Mouse (Mus musculus) forebrain, embryonic 16.5 days (tissue): Measurements from ENCODE around the gene Pgap3. TPM values are rescaled to one million over a fixed set of nuclear protein-coding genes. Genes with fewer than 3 reads are reported as not detected.

Experiments
- ATAC-seq: fragments of 200-750 bp; cut with Nextera tagmentation; 2 replicates; pipeline ENCODE4 v1.8.0; 2017; ENCODE audit warnings: mild to moderate bottlenecking, moderate library complexity
- H3K27ac ChIP-seq: fragments of 300-500 bp; sonication (generic); 2 replicates; pipeline ENCODE4 v1.5.1; 2014; ENCODE audit warnings: low read length, control low read depth
- H3K27me3 ChIP-seq: fragments of 300-500 bp; sonication (generic); replicated peaks from 2 replicates; pipeline ENCODE4 v1.6.1; 2014; ENCODE audit warnings: low read length; ENCODE audit not compliant: control insufficient read depth, insufficient read depth
- H3K36me3 ChIP-seq: fragments of 300-500 bp; sonication (generic); 2 replicates; pipeline ENCODE4 v1.6.1; 2014; ENCODE audit not compliant: control insufficient read depth, insufficient read depth
- H3K4me1 ChIP-seq: fragments of 300-500 bp; sonication (generic); replicated peaks from 2 replicates; pipeline ENCODE4 v1.6.1; 2014; ENCODE audit warnings: low read length; ENCODE audit not compliant: control insufficient read depth, insufficient read depth
- H3K4me2 ChIP-seq: fragments of 300-500 bp; sonication (generic); 2 replicates; pipeline ENCODE4 v1.6.1; 2014; ENCODE audit warnings: mild to moderate bottlenecking, low read length, control low read depth
- H3K4me3 ChIP-seq: fragments of 300-500 bp; sonication (generic); replicated peaks from 2 replicates; pipeline ENCODE4 v1.5.1; 2014; ENCODE audit warnings: mild to moderate bottlenecking, low read length, control low read depth
- H3K9ac ChIP-seq: fragments of 300-500 bp; sonication (generic); replicated peaks from 2 replicates; pipeline ENCODE4 v1.6.1; 2014; ENCODE audit warnings: low read depth, low read length, control low read depth
- H3K9me3 ChIP-seq: fragments of 300-500 bp; sonication (generic); 2 replicates; pipeline ENCODE4 v1.6.1; 2016; ENCODE audit warnings: low read length; ENCODE audit not compliant: control insufficient read depth
- WGBS: fragments of 180-500 bp; shearing (Covaris S2); extraction: QIAGEN DNeasy Blood & Tissue Kit; methylation state at CpG from one replicate; pipeline ENCODE4 v1.1.7; 2014; 5-methylcytosine and 5-hydroxymethylcytosine counted together
- polyA plus RNA-seq: library from polyadenylated mRNA; unstranded; fragments of >200 nt; fragmentation: Nextera tagmentation; extraction: Ambion mirVana; gene quantifications from 2 replicates; pipeline ENCODE4 v1.2.1, GENCODE M21; 2015

Pgap3 gene
- polyA plus RNA-seq, 1 experiment from 2014 or later, result 9.4 TPM

DNA sequence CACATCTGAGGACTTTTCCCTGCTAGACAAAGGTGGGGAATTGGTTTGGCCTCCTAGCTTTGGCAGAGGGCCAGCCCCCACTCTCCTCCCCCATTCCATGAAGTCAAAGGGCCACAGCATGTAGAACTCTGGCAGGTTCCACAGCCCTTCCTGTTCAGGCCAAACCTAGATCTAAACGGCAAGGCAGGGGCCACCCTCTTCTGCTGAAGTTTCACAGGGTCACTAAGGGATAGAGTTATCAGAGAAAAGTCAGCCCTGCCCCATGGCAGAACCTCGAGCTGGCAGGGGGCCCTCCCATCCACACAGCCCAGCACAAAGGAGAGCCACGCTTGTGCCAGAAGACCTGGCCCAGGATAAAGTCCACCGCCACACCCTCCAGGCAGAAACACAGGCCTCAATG, 5.2 kb downstream of the Pgap3 start:
- no peak overlapping the region for H3K4me3 ChIP-seq
- H3K9ac ChIP-seq, result no peak overlapping the region
- WGBS, result 38% methylated on average over 4 of the region's 4 CpGs
- no peak for ATAC-seq
- H3K36me3 ChIP-seq, result no peaks in the 10 kb centered on the region
- peaks cover 16% of the 10 kb centered on the region for H3K4me1 ChIP-seq
- no peak overlapping the region for H3K27ac ChIP-seq
- peaks cover 3% of the 10 kb centered on the region for H3K27me3 ChIP-seq
- H3K4me2 ChIP-seq, result no peak overlapping the region
- no peaks in the 10 kb centered on the region for H3K9me3 ChIP-seq

DNA sequence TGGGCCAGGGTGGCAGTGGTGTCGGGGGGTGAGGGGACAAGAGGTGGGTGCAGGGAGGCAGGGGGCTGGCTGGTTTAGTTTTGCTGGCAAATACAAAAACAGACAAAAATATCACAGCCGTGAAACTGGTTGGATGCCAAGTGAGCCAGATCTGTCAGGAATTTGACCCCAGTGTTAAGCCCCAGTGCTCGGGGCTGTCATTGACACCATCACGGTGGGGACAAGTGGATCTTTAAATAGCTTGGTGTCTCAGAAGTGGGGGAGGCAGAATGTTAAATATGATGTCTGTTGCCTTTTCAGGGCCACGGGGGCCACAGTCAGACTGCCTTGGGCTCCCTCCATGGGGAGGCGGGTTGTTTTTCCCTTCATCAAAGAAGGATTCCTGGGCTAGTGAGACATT, 6.0 kb downstream of the Pgap3 start:
- peaks cover 3% of the 10 kb centered on the region for H3K27me3 ChIP-seq
- H3K9ac ChIP-seq, result no peak overlapping the region
- H3K4me2 ChIP-seq, result no peak overlapping the region
- whole genome bisulfite sequencing, result 51% methylated on average over 6 of the region's 6 CpGs
- ATAC-seq, result no peak
- no peak overlapping the region for H3K27ac ChIP-seq
- peaks cover 13% of the 10 kb centered on the region for H3K4me1 ChIP-seq
- no peak overlapping the region for H3K4me3 ChIP-seq
- H3K36me3 ChIP-seq, result no peaks in the 10 kb centered on the region
- no peaks in the 10 kb centered on the region for H3K9me3 ChIP-seq

DNA sequence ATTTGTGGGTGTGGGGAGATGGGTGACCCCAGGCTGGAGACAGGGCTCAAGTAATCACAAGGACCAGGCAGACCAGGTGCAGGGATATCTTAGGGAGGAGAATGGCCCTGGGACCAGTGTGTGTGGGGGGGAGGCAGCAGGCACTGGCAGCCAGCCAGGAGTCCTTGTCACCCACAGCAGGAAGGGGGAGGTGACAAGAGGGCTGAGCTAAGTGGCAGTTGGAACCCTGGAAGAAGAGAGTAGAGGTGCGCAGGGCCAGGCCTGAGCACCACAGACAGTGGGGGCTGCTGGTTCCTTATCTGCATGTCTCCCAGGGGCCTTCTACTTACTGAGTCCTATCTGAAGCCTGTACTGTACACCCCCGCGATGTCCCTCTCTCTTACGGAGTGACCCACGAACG, 7.0 kb downstream of the Pgap3 start:
- Histone ChIP-seq H3K27me3 (peaks cover 3% of the 10 kb centered on the region), H3K4me3 (no peak overlapping the region), H3K27ac (no peak overlapping the region), H3K9me3 (no peaks in the 10 kb centered on the region), H3K9ac (no peak overlapping the region), H3K4me2 (no peak overlapping the region), H3K36me3 (no peaks in the 10 kb centered on the region), H3K4me1 (peaks cover 13% of the 10 kb centered on the region)
- 71% methylated on average over 6 of the region's 6 CpGs for WGBS
- ATAC-seq, result 0 out of 2 replicates have a peak, but pooled peaks have one; percentile 16

DNA sequence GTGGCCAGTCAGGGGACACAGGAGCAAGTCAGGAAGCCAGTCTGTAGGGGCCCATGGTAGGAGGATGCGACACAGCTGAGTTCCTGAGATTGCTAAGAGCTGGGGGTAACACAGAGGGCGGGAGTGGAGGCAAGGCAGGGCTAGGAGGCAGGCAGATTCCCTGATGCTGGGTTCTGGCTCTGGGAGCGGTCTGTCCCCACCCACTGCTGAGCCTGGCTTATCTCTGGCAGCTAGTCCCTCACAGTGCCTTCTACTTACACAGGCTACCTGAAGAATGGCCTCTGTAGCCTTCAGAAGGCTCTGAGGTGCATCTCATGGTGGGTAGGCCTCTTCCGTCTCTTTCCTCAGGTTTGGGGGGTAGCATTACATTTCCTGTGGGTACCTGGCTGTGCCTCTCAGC, 7.6 kb downstream of the Pgap3 start:
- Histone ChIP-seq H3K4me2 (no peak overlapping the region), H3K27ac (no peak overlapping the region), H3K4me1 (peaks cover 13% of the 10 kb centered on the region), H3K27me3 (peaks cover 3% of the 10 kb centered on the region), H3K9me3 (no peaks in the 10 kb centered on the region), H3K36me3 (no peaks in the 10 kb centered on the region), H3K4me3 (no peak overlapping the region), H3K9ac (no peak overlapping the region)
- 56% methylated on average over 4 of the region's 4 CpGs for WGBS
- no peak for ATAC-seq

DNA sequence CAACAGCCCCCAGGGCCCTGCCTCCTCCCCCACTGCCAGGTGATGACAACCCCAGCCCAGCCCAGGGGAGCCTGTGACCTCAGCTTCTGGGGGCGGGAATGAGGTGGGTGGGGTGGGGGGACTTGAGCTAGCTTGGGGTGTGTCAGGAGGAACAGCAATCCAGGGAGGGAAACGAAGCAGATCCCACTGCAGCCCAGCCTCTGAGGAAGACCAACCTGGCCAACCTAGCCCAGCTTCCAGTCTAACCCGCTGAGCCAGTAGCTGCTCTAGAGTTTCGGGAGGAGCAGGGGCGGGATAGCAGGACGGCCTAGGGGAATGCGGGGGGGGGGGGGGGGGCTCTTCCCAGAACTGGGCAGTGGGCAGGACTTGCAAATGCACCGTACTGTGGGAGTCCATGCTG, 8.3 kb downstream of the Pgap3 start:
- Histone ChIP-seq H3K9ac (no peak overlapping the region), H3K27ac (no peak overlapping the region), H3K4me1 (peaks cover 13% of the 10 kb centered on the region), H3K9me3 (no peaks in the 10 kb centered on the region), H3K4me3 (no peak overlapping the region), H3K27me3 (peaks cover 5% of the 10 kb centered on the region), H3K4me2 (no peak overlapping the region), H3K36me3 (no peaks in the 10 kb centered on the region)
- WGBS, result 20% methylated on average over 4 of the region's 8 CpGs
- ATAC-seq, result no peak

DNA sequence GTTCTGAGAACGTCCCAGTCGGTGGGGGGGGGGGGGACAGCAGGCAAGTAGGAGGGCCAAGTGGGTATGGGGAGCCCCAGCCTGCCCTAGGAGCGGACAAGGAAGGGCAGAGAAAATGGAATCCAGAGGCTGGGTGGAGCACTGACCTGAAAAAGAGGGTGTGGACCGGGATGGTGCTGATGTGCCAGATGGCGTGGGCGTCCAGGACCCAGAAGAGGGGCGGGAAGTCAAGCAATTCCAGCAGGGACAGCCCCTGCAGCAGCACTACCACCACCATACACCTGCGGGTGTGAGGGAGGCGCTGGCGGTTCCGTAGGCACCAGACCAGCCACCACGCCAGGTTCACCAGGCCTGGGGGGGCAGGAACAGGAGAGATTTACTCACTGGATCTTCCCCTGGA, 10.1 kb downstream of the Pgap3 start:
- Histone ChIP-seq H3K4me3 (no peak overlapping the region), H3K27ac (no peak overlapping the region), H3K9me3 (no peaks in the 10 kb centered on the region), H3K4me2 (no peak overlapping the region), H3K9ac (no peak overlapping the region), H3K27me3 (peaks cover 9% of the 10 kb centered on the region), H3K4me1 (peaks cover 13% of the 10 kb centered on the region), H3K36me3 (no peaks in the 10 kb centered on the region)
- ATAC-seq, result no peak
- 73% methylated on average over 12 of the region's 12 CpGs for WGBS

DNA sequence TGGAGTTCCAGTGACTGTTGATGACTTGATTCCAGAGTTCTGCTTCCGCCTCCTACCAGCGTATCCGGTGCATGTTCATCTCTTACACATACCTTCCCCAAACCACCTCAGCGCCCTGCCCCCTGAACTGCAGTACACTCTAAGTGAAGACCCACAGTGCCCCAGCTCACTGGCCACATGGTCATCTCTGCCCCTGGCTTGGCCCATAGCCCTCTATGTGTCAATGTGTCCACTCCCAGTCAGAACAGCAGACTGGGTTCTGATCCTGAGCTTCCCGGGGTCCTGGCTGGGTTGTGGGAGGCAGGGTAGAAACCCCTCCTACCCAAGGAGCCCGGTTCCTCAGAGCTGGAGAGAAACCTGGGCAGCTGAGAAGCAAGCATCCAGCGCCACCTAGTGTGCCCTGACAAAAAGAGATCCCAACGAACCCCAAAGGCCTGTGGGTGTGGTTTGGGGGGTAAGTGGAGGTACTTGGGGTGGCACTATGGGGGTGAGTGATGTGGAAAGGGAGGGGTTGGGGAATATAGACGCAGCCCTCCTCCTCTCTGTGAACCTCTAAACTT, 11.0 kb downstream of the Pgap3 start:
- WGBS, result 23% methylated on average over 9 of the region's 9 CpGs
- H3K27ac ChIP-seq, result no peak overlapping the region
- H3K9me3 ChIP-seq, result no peaks in the 10 kb centered on the region
- H3K4me2 ChIP-seq, result no peak overlapping the region
- H3K27me3 ChIP-seq, result peaks cover 9% of the 10 kb centered on the region
- no peaks in the 10 kb centered on the region for H3K36me3 ChIP-seq
- peaks cover 10% of the 10 kb centered on the region for H3K4me1 ChIP-seq
- H3K4me3 ChIP-seq, result no peak overlapping the region
- H3K9ac ChIP-seq, result no peak overlapping the region
- ATAC-seq, result peak; percentile 26; the same call in 1 of the 2 replicates

DNA sequence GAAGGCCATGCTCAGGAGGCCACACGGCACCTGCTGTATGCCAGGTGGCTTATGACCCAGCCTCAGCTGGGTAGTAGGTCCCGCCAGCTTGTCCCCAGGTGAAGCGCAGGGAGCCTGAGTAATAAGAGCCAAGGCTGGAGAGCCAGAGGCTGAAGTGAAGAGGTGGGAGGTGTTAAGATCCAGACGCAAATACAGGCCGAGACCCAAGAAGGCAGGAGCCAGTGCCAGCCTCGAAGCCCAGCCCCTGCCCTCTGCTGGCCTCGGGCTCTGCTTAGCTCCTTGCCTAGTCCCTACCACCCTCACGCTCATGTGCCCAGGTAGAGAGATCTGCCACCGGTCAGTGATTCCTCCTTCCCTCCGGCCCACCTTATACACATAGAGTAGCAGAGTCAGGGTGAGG, 12.0 kb downstream of the Pgap3 start:
- Histone ChIP-seq H3K9ac (no peak overlapping the region), H3K4me2 (no peak overlapping the region), H3K9me3 (no peaks in the 10 kb centered on the region), H3K4me3 (no peak overlapping the region), H3K36me3 (no peaks in the 10 kb centered on the region), H3K27ac (no peak overlapping the region), H3K27me3 (peaks cover 9% of the 10 kb centered on the region), H3K4me1 (peaks cover under 1% of the 10 kb centered on the region)
- 75% methylated on average over 10 of the region's 10 CpGs for WGBS
- ATAC-seq, result no peak

DNA sequence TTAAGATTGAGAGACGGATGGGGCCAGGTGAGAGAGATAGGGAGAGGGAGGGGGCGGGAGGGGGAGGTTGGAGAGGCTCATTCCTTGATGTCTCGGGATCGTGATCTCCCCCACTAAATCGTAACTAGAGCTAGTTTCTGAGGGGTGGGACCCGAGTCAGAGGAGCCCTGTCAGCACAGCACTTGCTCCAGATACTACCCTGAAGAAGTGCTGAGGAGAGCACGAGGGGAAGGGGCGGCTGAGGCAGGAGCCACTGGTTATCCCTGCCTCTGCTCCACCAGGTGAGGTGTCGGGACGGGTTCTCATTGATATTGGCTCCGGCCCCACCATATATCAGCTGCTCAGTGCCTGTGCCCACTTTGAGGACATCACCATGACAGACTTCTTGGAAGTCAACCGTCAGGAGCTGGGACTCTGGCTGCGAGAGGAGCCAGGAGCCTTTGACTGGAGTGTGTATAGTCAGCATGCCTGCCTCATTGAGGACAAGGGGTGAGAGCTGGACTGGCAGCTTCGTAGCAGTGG, 13.2 kb downstream of the Pgap3 start:
- Histone ChIP-seq H3K4me1 (no peaks in the 10 kb centered on the region), H3K27ac (no peak overlapping the region), H3K4me3 (no peak overlapping the region), H3K36me3 (no peaks in the 10 kb centered on the region), H3K9ac (no peak overlapping the region), H3K27me3 (peaks cover 9% of the 10 kb centered on the region), H3K9me3 (no peaks in the 10 kb centered on the region), H3K4me2 (no peak overlapping the region)
- WGBS, result 60% methylated on average over 14 of the region's 14 CpGs
- no peak for ATAC-seq

DNA sequence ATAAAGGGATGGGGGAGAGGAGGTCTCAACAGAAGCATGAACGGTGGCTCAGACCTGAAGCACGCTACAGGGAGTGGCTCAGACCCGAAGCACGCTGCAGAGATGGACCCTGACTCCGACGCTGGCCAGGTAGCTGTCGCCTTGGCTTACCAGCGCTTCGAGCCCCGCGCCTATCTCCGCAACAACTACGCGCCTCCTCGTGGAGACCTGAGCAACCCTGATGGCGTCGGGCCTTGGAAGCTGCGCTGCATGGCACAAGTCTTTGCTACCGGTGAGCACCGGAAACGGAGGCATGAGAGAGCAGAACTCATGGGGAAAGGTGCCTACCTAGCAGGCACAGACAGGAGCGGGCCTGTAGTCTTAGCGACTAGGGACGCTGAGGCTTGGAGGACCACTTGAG, 13.7 kb downstream of the Pgap3 start:
- Histone ChIP-seq H3K4me1 (no peaks in the 10 kb centered on the region), H3K9me3 (no peaks in the 10 kb centered on the region), H3K4me2 (no peak overlapping the region), H3K4me3 (no peak overlapping the region), H3K9ac (no peak overlapping the region), H3K36me3 (no peaks in the 10 kb centered on the region), H3K27me3 (peaks cover 9% of the 10 kb centered on the region), H3K27ac (no peak overlapping the region)
- WGBS, result 18% methylated on average over 24 of the region's 24 CpGs
- ATAC-seq, result no peak
